Mouse (Mus musculus): ENCODE data around the gene Gdpgp1. TPM values are rescaled to one million over a fixed set of nuclear protein-coding genes. Genes with fewer than 3 reads are reported as not detected.

The Gdpgp1 gene
- polyA plus RNA-seq, 1 experiment from 2014 or later: 5.6 TPM

DNA sequence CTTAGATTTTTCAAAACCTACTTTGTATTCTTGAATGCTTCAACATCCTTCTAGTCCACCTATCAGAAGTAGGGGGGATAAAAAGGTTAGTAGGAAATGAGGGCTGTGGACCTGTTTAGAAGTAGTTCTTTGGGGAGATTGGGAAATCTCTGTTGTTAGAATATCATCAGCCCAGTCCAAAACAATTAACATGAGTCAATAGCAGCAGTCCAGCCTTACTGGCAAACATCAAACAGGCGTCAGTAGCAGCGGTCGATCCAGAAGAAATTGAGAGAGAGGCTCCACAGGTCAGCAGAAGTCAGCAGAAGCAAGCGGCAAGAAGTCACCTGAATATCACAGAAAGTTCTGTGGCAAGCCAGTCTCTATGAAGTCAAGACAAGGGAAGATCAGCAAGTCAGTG is 12.2 kb downstream of the Gdpgp1 start:
- no peaks in the 10 kb centered on the region for H3K9me3 ChIP-seq (ENCODE audit: control insufficient read depth, low read depth, low read length)
- no peak overlapping the region for H3K9ac ChIP-seq (replicated peaks; ENCODE audit: low read depth, low read length)
- no peak for ATAC-seq (ENCODE audit: insufficient number of reproducible peaks, insufficient read depth, low FRiP score, low read depth)
- no peak overlapping the region for H3K27ac ChIP-seq (ENCODE audit: low read length)
- H3K36me3 ChIP-seq (ENCODE audit: control insufficient read depth, insufficient read depth, low read length): no peaks in the 10 kb centered on the region; the same call in 1 of the 2 replicates
- 91% methylated on average over 4 of the region's 4 CpGs for WGBS
- H3K27me3 ChIP-seq (ENCODE audit: control insufficient read depth, insufficient read depth, low read length): no peaks in the 10 kb centered on the region
- no peaks in the 10 kb centered on the region for H3K4me1 ChIP-seq (ENCODE audit: control insufficient read depth, insufficient read depth, low read length)
- H3K4me3 ChIP-seq (ENCODE audit: low read depth, low read length): no peak overlapping the region
- no peak overlapping the region for H3K4me2 ChIP-seq (replicated peaks; ENCODE audit: low read depth, low read length)

DNA sequence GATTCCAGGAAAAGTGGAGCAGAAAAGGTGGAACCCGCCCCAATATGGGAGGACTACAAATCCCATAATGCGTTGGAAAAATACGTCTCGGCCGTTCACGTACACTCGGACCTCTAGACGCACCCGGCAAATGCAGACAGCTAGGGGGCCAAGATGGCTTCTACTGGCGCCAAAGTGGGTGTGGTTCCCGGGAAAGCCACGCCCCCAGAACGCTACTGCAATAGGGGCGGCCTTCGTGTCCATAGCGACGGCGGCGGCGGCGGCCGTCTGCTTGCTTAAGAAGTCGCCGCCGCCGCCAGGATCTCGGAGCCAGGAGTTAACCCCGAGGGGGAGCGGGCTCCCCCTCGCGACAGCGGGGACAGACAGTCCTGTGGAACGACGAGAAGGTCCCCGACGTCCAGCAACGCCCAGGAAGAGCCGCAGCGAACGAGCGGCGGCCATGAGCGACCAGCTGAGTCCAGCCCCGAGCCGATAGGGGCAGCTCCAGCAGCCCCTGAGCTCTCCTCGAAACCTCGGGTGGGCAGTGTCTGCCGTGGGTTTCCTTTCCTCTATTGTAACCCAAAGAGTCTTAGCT is 13.6 kb downstream of the Gdpgp1 start, which contains the start of gene Ttll13:
Ttll13 (plus strand) TSS at position 229 of the 574 bp plus-strand sequence.
- peak within 1 kb of the TSS; percentile 12 for H3K27ac ChIP-seq (ENCODE audit: low read length)
- no peaks in the 10 kb centered on the region for H3K4me1 ChIP-seq (ENCODE audit: control insufficient read depth, insufficient read depth, low read length)
- H3K4me2 ChIP-seq (replicated peaks; ENCODE audit: low read depth, low read length): peak within 1 kb of the TSS; percentile 44
- H3K4me3 ChIP-seq (ENCODE audit: low read depth, low read length): peak within 1 kb of the TSS; percentile 38
- H3K36me3 ChIP-seq (ENCODE audit: control insufficient read depth, insufficient read depth, low read length): no peaks in the 10 kb centered on the region
- no peaks in the 10 kb centered on the region for H3K27me3 ChIP-seq (ENCODE audit: control insufficient read depth, insufficient read depth, low read length)
- H3K9ac ChIP-seq (replicated peaks; ENCODE audit: low read depth, low read length): peak within 1 kb of the TSS; percentile 26; the same call in 1 of the 2 replicates
- peak; percentile 96 for ATAC-seq (ENCODE audit: insufficient number of reproducible peaks, insufficient read depth, low FRiP score, low read depth)
- 0% methylated on average over 48 of the region's 48 CpGs for WGBS
- H3K9me3 ChIP-seq (ENCODE audit: control insufficient read depth, low read depth, low read length): no peaks in the 10 kb centered on the region

DNA sequence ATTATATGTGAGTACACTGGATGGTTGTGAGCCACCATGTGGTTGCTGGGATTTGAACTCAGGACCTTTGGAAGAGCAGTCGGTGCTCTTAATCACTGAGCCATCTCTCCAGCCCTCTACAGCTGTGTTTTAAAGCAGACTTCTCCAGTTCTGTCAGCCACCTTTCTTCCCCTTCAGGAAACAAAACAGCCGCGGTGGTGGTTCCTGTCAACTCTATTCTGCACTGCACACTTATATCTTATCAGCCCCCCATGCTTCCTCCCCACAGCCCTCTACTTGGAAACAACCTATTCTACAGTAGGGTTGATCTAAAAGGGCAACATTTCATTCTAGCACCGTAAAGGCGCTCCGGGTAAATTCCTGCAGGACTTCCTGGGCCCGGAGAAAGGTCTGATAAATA is 14.2 kb downstream of the Gdpgp1 start:
- no peak overlapping the region; the same call in 1 of the 2 replicates for H3K27ac ChIP-seq (ENCODE audit: low read length)
- no peak overlapping the region for H3K9ac ChIP-seq (replicated peaks; ENCODE audit: low read depth, low read length)
- H3K36me3 ChIP-seq (ENCODE audit: control insufficient read depth, insufficient read depth, low read length): no peaks in the 10 kb centered on the region
- peak overlapping the region; percentile 38 for H3K4me3 ChIP-seq (ENCODE audit: low read depth, low read length)
- no peaks in the 10 kb centered on the region for H3K4me1 ChIP-seq (ENCODE audit: control insufficient read depth, insufficient read depth, low read length)
- H3K9me3 ChIP-seq (ENCODE audit: control insufficient read depth, low read depth, low read length): no peaks in the 10 kb centered on the region
- no peak for ATAC-seq (ENCODE audit: insufficient number of reproducible peaks, insufficient read depth, low FRiP score, low read depth)
- no peaks in the 10 kb centered on the region for H3K27me3 ChIP-seq (ENCODE audit: control insufficient read depth, insufficient read depth, low read length)
- peak overlapping the region; percentile 44 for H3K4me2 ChIP-seq (replicated peaks; ENCODE audit: low read depth, low read length)
- WGBS: 39% methylated on average over 7 of the region's 7 CpGs

DNA sequence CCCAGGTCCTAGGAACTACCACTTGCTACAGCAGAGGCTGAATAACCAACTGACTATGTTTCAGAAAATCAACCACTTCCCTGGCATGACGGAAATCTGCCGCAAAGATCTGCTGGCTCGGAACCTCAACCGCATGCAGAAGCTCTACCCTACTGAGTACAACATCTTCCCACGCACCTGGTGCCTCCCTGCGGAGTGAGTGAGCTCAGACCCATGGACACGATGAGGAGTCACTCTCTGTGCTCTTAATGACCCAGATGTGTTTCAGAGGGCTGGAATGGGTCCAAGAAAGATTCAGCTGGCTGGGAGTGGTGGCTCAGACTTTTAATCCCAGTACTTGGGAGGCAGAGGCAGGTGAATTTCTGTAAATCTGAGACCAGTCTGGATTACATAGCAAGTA is 19.8 kb downstream of the Gdpgp1 start:
- ATAC-seq (ENCODE audit: insufficient number of reproducible peaks, insufficient read depth, low FRiP score, low read depth): no peak
- Histone ChIP-seq H3K27me3 (ENCODE audit: control insufficient read depth, insufficient read depth, low read length) (no peaks in the 10 kb centered on the region), H3K27ac (ENCODE audit: low read length) (no peak overlapping the region), H3K36me3 (ENCODE audit: control insufficient read depth, insufficient read depth, low read length) (no peaks in the 10 kb centered on the region), H3K4me2 (replicated peaks; ENCODE audit: low read depth, low read length) (no peak overlapping the region), H3K4me1 (ENCODE audit: control insufficient read depth, insufficient read depth, low read length) (no peaks in the 10 kb centered on the region), H3K9me3 (ENCODE audit: control insufficient read depth, low read depth, low read length) (no peaks in the 10 kb centered on the region), H3K4me3 (ENCODE audit: low read depth, low read length) (no peak overlapping the region), H3K9ac (replicated peaks; ENCODE audit: low read depth, low read length) (no peak overlapping the region)
- WGBS: 78% methylated on average over 7 of the region's 7 CpGs

DNA sequence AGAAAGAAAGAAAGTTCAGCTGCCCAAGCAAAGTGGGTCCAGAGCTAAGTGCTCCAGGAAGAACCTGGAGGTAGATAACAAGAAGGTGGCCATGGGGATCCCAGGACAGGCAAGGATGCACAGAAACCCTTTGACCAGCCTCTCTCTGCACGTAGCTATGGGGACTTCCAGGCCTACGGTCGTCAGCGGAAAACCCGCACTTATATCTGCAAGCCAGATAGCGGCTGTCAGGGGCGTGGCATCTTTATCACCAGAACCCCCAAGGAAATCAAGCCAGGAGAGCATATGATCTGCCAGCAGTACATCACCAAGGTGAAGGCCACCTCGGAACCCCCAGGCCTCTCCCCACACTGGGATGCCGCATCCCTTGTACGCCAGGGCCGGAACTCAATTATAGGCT is 20.2 kb downstream of the Gdpgp1 start:
- no peak for ATAC-seq (ENCODE audit: insufficient number of reproducible peaks, insufficient read depth, low FRiP score, low read depth)
- no peaks in the 10 kb centered on the region for H3K9me3 ChIP-seq (ENCODE audit: control insufficient read depth, low read depth, low read length)
- WGBS: 83% methylated on average over 11 of the region's 11 CpGs

DNA sequence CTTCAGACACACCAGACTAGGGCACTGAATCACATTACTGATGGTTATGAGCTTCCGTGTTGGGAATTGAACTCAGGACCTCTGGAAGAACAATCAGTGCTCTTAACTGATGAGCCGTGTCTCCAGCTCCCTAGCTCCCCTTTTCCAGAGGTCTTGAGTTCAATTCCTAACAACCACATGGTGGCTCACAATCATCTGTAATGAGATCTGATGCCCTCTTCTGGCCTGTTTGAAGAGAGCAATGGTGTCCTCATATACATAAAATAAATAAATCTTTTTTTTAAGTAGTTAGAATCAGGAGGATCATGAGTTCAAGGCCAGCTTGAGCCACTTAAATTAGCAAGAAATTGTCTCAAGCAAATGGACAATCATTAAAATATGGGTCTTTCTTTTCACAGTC is 23.3 kb downstream of the Gdpgp1 start:
- Histone ChIP-seq H3K9me3 (ENCODE audit: control insufficient read depth, low read depth, low read length) (no peaks in the 10 kb centered on the region), H3K27me3 (ENCODE audit: control insufficient read depth, insufficient read depth, low read length) (no peaks in the 10 kb centered on the region)
- ATAC-seq (ENCODE audit: insufficient number of reproducible peaks, insufficient read depth, low FRiP score, low read depth): no peak

More for the DNA sequence above, 20.2 kb downstream of the Gdpgp1 start:
- Histone ChIP-seq H3K36me3 (ENCODE audit: control insufficient read depth, insufficient read depth, low read length) (no peaks in the 10 kb centered on the region), H3K4me2 (replicated peaks; ENCODE audit: low read depth, low read length) (no peak overlapping the region), H3K27ac (ENCODE audit: low read length) (no peak overlapping the region), H3K4me3 (ENCODE audit: low read depth, low read length) (no peak overlapping the region), H3K27me3 (ENCODE audit: control insufficient read depth, insufficient read depth, low read length) (no peaks in the 10 kb centered on the region), H3K9ac (replicated peaks; ENCODE audit: low read depth, low read length) (no peak overlapping the region), H3K4me1 (ENCODE audit: control insufficient read depth, insufficient read depth, low read length) (no peaks in the 10 kb centered on the region)

DNA sequence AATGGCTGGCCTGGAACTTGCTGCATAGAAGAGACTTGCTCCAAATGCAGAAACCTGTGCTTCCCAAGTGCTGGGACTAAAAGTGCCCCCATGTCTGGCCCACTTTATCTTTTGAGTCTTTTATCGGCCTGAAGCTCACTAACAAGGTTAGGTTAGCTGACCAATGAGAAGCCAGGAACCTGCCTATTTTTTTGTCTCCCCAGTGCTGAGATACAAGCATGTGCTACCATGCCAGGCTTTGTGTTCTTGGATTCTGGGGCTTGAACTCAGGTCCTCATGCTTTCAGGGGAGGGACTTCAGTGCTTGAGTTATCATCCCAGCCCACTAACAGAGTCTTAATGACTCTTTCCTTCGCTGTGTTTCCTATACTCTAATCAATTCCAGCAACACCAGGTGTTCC is 25.0 kb downstream of the Gdpgp1 start:
- Histone ChIP-seq H3K9ac (replicated peaks; ENCODE audit: low read depth, low read length) (no peak overlapping the region), H3K4me2 (replicated peaks; ENCODE audit: low read depth, low read length) (no peak overlapping the region), H3K4me3 (ENCODE audit: low read depth, low read length) (no peak overlapping the region), H3K27me3 (ENCODE audit: control insufficient read depth, insufficient read depth, low read length) (no peaks in the 10 kb centered on the region), H3K4me1 (ENCODE audit: control insufficient read depth, insufficient read depth, low read length) (peaks cover 5% of the 10 kb centered on the region; the same call in 1 of the 2 replicates), H3K27ac (ENCODE audit: low read length) (no peak overlapping the region), H3K36me3 (ENCODE audit: control insufficient read depth, insufficient read depth, low read length) (no peaks in the 10 kb centered on the region), H3K9me3 (ENCODE audit: control insufficient read depth, low read depth, low read length) (no peaks in the 10 kb centered on the region)
- WGBS: 58% methylated on average over 2 of the region's 2 CpGs
- ATAC-seq (ENCODE audit: insufficient number of reproducible peaks, insufficient read depth, low FRiP score, low read depth): no peak

More for the DNA sequence above, 23.3 kb downstream of the Gdpgp1 start:
- Histone ChIP-seq H3K4me3 (ENCODE audit: low read depth, low read length) (no peak overlapping the region), H3K4me1 (ENCODE audit: control insufficient read depth, insufficient read depth, low read length) (no peaks in the 10 kb centered on the region), H3K36me3 (ENCODE audit: control insufficient read depth, insufficient read depth, low read length) (no peaks in the 10 kb centered on the region), H3K27ac (ENCODE audit: low read length) (no peak overlapping the region), H3K9ac (replicated peaks; ENCODE audit: low read depth, low read length) (no peak overlapping the region), H3K4me2 (replicated peaks; ENCODE audit: low read depth, low read length) (no peak overlapping the region)
- WGBS: 81% methylated on average over 2 of the region's 2 CpGs

DNA sequence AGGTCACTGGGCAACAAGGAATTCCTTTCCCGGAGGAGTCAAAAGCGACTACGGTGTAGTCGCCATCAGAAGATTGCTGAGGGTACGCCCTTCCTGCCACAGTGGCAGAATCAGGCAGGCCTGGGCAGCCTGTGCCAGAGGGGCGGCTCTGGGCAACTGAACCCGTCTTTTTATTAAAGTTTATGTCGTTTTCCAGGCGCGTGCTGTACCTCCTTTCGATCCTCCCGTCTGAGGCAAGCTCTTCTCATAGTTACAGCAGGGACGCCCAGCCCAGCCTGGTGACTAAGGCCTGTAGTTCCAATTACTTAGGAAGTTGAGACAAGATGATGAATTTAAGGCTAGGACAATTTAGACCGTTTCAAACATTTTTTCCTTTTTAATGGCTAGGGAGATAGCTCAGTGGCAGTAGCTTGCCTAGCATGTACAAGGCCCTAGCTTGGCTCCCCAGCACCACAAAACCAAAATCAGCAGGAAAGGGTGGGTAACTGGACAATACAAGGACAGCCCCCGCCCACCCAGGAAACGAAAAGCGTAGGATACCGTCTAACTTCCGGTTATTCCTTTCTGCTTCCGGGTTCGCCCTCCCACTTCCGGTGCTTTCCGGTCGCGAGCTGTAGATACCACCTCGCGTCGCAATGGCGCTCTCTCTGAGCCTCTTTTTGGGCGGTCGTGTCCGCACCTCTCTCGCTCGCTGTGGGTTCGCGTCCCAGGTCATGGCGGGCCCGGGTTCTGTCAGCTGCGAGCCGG is 28.1 kb downstream of the Gdpgp1 start, which contains the start of gene Ngrn:
Ngrn (plus strand) TSS at position 591 of the 747 bp plus-strand sequence.
- H3K9me3 ChIP-seq (ENCODE audit: control insufficient read depth, low read depth, low read length): no peaks in the 10 kb centered on the region
- H3K27me3 ChIP-seq (ENCODE audit: control insufficient read depth, insufficient read depth, low read length): no peaks in the 10 kb centered on the region
- WGBS: 25% methylated on average over 40 of the region's 40 CpGs
- peak within 1 kb of the TSS; percentile 35 for H3K27ac ChIP-seq (ENCODE audit: low read length)
- peak within 1 kb of the TSS; percentile 76 for H3K4me3 ChIP-seq (ENCODE audit: low read depth, low read length)
- peaks cover 9% of the 10 kb centered on the region; the same call in 1 of the 2 replicates for H3K36me3 ChIP-seq (ENCODE audit: control insufficient read depth, insufficient read depth, low read length)
- ATAC-seq (ENCODE audit: insufficient number of reproducible peaks, insufficient read depth, low FRiP score, low read depth): peak; percentile 90
- peaks cover 5% of the 10 kb centered on the region; the same call in 1 of the 2 replicates for H3K4me1 ChIP-seq (ENCODE audit: control insufficient read depth, insufficient read depth, low read length)
- peak within 1 kb of the TSS; percentile 62 for H3K9ac ChIP-seq (replicated peaks; ENCODE audit: low read depth, low read length)
- peak within 1 kb of the TSS; percentile 73 for H3K4me2 ChIP-seq (replicated peaks; ENCODE audit: low read depth, low read length)
